Mouse (Mus musculus) embryo, embryonic 11 days (tissue): ENCODE measurements at regions not wholly inside any gene's neighbourhood (a gene's known extent, or its start where the extent isn't known, plus 50 kb on each side); places are given as distances from the start of the nearest gene placed in this dataset.

Experiments
- DNase-seq: peaks from one replicate; pipeline ENCODE4 v3.0.0-alpha.2; 2015

DNA sequence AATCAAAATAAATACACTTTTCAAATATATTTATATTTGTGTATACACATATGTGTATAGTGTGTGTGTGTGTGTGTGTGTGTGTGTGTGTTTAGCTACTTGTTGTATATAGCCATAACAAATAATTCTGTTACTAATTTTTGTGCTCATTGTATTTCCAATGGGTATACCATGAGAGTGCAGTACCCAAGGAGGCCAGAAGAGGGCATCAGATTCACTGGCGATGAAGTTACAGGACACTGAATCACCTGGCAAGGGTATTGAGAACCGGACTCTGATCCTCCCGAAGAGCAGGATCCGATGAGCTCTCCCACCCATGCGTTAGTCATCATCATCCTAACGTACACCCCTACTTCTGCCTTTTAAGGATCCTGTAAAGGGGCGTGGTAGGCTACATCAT is 249.3 kb upstream of the Rpl38 start:
- DNase-seq: no peak

DNA sequence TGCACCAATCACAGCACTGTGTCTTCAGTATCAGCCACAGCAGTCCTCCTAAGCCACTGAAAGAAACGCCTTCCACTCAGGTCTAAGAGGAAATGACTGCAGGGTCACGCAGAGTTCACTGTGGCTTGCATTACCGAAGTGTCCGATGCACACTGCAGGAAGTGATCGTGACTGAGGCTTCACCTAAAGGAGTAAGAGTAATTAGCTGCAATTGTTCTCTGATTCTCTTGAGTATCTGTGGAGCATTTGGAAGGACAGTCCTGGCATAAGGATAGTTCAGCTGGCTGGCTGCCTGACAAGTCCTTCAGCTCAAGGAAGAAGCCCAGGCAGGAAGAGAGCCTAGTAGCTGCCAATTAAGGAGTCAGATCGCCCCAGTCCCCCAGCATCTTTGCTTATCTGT is 252.2 kb upstream of the Rpl38 start:
- DNase-seq: no peak

DNA sequence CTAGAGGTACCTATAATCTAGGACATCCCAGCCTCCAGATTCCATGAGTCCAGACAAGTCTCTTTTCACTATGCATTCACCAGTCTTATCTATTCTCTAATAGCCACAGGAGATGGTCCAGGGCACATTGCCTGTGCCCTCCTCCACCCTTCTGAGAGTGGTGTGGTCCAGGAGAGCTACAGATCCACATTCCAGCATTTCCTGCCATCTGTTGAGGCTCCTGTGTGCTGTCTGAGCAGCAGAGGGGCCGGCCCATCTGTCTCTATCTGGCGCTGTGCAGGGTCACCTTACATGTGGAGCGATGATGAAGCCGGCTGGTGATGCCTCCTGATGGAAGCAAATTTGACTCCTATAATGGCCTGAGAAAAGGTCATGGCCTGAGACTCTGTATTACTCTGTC is 263.9 kb upstream of the Rpl38 start:
- peak; percentile 50 for DNase-seq

DNA sequence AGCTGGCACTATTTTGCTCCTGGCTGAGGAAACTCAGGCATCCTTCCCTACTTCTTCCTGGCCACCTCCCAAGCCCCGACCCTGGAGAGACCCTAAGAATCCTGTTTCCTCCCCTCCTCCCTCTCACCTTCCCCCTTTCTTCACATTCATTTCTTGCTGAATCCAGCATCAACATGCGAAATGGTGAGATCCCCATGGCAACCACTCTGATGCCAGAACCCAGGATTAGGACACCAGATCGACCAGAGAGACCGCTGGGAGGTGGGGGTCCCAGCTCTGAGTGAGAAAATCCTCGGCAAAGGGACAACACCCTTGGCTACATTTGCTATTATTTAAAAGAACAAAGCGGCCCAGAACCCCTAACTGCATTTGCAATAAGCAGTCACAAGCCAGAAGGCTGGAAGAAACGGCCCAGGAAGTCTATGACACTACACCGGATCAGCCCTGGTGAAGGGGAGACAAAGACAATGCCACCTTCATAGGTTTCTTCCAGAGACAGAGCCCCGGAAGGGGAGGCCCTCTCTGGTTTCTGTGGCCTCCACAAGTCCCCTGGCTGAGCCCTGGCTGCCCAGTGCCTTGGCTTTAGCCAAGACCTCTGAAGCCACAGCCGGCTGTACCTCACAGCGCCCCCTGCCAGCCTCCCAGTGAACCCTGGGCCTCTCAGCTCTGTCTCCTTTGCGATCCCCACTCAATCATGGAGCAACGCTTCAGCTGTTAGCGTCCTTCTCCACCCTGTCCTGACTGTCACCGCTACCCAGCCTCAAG is 265.6 kb upstream of the Rpl38 start:
- peak; percentile 68 for DNase-seq

DNA sequence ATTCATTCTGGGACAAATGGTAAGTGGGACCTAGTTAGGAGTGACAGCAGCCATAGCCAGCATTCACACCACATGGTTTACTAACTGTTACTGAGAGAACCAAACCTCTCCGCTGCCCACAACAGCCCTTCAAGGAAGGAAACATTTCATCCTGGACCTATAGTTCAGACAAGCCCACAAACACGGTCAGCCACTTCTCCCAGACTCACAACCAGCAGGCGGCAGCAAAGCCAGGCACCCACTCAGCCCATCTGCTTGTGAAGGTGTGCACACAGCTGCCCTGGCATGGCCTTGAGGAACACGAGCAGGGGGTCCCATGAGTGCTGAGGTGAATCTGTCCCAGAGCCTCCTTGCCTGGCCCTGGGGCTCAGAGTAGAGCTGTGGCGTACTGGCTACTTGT is 267.6 kb upstream of the Rpl38 start:
- no peak for DNase-seq

DNA sequence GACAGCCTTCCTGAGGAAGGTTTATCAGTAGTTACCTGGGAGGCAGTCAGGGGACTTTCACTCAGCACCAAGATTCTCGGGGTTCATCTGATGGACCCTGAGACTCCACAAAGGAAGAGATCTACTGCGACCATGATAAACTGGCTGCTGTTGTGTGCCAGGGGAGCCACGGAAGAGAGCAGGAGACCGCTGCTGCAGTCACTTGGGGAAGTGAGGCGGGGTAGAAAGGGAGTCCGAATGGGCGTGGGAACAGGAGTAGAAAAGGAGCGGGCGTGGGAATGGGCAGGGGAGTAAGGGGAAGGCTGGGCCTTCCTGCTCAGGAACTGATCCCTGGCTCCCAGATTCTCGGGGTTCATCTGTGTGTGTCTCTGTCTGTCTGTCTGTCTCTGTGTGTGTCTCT is 276.2 kb upstream of the Rpl38 start:
- no peak for DNase-seq

DNA sequence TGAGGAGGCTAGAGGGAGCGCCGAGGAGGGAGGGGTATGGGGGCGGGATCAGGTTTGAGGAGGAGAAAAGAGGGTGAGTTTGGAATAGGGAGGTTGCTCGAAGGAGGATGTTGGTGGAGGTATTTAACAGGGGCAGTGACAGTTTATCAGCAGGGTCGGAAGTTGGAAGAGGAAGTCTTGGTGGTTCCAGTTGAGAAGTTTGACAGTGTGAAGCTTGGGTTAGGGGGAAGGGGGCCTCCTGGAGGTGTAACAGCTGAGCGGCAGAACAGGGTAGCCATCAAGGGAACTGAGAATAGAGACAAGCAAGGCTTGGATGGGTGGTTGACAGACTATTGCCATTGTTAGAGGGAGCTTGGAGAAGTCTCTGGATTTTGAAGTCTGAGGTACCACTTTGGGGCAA is 276.8 kb upstream of the Rpl38 start:
- no peak for DNase-seq

DNA sequence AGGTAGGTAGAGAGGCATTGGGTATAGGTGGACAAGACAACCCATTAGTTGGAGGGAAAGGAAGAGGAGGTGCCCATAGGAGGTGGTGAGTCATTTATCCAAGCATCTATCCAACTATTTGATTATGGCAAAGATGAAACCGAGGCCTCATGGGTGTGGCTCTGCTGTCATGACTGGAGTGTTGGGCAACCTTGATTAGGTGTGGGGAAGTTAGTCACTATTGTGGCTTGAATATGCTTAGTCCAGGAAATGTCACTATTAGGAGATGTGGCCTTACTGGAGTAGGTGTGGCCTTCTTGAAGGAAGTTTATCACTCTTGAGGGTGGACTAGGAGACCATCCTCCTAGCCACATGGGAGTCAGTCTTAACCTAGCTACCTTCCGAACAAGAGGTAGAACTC is 281.2 kb upstream of the Rpl38 start:
- no peak for DNase-seq

DNA sequence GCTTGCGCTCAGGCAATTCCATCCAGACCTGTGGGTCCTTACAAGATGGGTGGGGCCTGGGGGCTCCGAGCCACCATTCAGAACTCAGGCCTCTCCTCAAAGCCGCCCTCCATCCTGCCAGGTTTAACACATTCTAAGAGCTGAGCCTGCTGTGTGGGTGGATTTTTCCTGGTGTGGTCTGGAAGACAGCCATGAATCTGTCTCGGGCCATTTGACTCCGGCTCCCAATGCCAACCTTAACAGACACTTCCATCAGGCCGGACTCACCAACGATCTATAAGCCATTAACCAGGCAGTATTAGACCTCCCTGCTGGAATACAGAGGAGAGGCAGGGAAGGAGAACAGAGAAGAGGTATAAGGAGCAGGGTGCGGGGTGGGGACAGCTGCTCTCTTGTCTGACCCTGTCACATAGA is 288.9 kb upstream of the Rpl38 start:
- DNase-seq: peak; percentile 19

DNA sequence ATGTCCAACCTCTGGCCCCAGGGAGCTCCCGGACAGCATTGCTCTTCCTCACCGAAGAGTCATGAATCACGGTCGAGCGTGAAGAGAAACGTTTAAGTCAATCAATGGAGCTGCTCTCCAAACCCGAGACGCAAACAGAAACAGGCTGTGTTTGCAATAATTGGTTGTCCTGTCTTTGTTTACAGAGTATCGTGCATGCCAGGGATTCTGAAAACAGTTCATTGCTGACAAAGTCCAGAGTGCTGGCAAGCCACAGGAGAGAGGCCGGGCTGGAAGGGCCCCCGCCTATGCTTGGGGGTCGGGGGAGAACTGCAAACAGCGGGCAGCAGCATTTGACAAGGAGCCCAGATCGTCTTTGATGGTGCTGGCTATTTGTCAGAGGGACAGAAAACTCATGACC is 292.4 kb upstream of the Rpl38 start:
- no peak for DNase-seq

DNA sequence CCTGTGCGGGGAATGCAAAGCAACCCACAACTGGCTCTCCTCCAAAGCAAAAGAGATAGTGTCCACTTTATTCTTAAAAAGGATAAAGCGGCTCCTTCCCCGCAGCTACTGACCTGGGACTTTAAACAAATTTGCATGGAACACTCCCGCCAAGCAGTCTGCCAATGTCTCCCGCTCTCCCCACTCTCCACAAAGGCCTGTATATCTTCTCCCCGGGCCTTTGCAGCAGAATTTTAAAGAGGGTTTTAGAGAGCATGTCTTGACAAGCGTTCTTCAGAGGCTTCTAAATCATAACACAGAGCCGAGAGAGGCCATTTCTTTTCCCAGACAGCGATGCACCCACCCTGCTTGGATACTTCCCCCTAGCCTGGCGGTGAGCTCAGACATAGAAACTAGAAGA is 297.6 kb upstream of the Rpl38 start:
- no peak for DNase-seq

DNA sequence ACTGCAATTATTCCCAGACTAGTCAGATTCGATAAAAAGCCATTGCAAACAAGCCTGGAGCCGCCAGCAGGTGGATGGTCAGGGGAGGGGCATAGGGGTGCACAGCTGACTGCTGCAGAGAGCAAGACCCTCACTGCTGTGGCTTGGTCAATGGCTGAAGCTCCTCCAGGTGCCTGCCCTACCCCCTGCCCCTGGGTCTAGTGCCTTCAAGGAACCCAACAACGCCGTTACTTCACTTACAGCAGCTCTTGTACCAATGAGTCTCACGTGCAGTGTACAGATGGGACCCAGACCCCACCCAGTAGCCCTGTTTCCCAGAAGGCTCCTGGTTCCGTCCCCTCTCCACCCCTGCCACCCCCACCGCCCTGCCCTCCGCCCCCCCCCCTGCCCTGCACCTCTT is 300.5 kb upstream of the Rpl38 start:
- no peak for DNase-seq

DNA sequence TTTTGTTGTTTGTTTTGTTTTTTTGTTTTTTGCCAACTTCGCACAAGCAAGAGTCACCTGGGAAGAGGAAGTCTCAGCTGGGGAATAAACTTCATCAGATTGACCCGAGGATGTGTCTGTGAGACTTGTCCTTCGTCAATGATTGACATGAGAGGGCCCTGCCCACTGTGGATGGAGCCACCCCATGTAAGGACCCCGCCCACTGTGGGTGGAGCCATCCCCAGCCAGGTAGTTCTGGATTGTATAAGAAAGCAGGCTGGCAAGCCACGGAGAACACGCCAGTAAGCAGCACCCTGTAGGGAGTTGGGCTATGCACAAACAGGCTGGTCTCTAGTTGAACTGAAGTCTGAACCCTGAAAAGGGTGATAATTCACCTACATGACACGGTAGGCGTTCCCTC is 294.1 kb upstream of the Sdk2 start:
- DNase-seq: no peak

DNA sequence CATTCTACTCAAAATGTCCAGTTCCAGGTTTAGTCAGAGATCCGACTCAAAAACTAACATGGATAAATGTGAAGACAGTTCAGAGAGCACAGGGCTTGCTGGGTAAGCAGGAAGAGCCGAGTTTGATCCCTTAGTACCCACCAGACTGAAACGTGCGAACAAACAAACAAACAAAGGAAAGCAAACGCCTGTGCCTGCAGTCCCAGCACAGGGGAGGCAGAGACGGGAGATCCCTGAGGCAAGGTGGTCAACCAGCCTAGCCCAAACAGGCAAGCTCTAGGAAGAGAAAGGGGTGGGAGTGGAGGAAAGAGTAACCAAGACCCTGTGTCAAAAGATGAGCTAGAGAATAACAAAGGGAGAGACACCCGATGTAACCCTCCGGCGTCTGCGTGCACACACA is 293.5 kb upstream of the Sdk2 start:
- DNase-seq: no peak

DNA sequence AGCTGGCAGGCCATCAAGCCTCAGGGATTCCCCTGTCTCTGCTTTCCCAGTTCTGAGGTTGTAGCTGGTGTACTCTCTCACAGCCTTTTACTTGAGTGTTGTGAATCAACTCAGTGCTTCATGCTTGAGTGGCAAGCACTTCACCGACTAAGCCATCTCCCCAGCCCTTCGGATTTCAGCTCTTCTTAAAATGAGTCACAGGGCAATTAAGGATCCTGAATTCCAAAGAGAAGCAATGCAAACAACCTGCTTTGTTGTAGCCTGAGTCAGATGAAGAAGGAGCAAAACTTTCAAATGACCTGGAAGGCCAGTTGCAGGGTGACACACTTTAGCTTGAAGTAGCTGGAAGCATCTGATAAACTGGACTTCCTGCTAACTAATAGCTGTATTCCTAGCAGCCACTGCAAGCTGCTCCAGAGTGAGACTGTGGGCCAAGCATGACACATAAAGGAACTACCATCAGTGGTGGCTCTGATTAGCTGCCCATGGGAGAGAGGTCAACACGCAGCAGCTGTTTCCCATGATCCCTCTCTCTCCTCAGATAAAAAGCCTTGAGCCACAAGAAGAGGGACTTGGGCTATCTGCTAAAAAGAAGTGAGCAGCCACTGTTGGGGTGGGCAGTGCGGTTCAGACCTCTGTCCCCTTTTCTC is 285.4 kb upstream of the Sdk2 start:
- DNase-seq: no peak

DNA sequence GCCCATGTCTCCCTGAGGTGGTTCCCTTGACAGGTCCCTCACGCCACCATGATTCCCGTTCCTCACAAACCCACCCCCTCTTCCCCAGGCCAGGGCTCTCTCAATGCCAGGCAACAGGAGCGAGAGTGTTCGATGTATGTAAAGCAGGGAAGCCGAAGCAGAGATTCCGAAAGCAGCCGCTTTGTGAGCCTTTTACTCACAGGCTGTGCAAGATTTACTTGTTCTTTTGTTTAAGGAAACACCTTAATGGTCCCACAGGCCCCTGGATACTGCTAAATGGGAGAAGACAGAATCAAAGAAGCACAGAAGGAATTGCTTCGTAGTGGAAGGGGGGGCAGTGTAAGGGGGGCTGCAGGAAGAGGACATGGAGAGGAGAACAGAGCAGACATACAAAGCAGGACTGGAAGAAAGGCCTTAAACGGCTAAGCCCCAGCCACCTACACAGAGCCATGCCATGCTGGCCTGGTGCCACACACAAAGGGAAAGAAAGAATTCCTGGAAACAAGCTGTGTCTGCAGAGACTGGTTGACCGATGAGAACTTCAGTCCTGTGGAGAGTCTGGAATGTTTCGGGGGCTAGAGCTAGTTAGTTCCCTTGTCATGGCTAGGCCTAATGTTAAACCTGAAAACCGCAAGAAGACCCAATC is 270.1 kb upstream of the Sdk2 start:
- DNase-seq: no peak

DNA sequence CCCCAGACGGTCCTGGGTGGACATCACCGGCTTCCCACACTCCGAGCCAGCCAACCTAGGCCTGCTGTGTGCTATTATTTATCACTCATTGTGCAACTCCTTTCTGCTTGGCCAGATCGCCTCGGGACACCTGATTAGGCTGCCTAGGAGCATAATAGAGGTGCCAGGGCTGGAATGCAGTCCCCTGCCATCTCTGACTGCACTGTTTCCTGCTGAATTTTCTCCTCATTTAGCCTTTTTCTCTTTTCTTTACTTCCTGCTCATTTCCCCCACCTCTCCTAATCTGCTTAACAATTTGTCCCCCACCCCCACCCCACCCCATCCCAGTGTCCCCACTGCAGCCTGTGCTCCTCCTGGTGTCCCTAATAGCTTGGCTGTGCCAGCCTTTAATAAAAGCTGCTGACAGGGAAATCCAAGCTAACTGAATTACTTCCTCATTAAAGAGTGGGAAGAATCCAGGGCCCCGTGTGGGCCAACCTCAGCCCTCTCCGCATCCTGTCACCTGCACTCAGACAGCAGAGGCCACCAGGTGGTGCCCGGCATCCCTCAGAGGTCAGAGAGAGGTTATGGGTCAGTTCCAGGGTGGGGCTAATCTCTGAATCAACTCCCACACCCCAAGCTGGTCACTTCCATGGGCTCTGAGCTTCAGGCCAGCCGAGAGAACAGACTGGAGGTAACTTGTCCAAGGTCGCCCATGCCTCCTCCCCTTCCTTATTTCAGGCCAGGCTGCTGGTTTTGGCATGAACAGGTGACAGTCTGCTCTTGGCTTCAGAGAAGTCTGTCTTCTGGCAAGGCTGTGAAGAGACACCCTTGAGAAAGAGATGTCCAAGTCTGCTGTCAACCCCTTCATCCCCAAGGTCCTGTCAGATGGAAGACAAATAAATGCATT is 269.3 kb upstream of the Sdk2 start:
- no peak for DNase-seq

DNA sequence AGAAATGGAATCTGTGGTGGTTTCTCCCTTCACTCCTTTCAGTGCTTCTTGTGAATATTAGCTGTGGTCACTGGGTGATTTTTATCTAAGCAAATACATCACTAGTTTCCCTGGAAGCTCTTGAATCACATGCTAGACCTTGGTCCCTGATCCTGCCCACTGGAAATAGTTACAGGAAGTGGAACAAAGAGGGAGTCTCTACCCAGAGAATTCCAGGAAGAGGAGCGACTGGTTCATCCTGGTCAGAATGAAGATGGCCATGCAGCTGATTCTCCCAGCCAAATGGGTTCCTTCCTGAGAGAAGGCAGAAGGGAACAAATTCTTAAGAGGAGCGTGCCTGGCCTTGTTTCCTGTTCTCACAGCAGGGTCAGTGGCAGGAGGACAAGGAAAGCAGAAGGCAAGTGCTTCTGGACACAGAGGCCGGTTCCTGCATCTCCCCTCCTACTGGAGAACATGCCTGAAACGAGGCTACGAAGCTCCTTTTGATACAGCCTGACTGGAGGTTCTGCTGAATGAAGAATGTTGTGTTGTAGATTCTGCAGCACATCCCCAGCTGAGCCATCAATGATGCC is 264.8 kb upstream of the Sdk2 start:
- no peak for DNase-seq

DNA sequence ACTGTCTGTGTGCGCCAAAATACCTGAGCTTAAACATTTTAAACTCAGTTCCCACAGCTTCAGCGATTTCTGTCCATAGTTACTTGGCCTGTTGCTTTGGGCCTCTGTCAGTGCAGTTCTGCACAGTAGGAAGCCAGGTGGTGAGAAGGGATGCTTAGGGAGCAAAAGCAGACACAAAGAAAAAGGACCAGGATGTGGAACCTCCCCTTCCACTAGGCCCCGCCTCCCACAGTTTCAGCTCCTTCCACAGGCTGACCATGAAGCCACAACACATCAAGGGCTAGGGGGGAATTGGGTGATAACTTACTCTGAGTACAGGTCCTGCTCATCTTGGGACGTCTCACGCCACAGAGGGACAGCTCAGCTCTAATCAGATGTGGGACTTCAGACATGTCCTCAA is 263.5 kb upstream of the Sdk2 start:
- no peak for DNase-seq

DNA sequence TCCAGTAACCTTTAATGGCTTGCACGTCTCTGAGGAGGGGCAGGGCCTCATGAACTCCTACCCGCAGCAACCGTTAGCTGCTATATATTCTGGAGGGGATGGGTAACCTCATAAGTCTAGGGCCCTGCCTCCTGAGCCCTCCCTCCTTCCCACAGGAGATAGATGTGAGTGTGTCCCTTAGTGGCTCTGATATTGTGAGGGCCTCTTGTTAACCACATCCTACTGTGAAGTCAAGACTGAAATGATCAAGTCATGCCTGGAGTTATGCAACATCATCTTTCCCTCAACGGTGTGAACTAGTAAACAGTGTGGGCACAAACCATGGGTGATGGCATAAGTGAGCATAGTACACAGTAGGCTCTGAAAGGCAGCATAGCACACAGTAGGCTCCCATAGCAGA is 255.8 kb upstream of the Sdk2 start:
- no peak for DNase-seq

DNA sequence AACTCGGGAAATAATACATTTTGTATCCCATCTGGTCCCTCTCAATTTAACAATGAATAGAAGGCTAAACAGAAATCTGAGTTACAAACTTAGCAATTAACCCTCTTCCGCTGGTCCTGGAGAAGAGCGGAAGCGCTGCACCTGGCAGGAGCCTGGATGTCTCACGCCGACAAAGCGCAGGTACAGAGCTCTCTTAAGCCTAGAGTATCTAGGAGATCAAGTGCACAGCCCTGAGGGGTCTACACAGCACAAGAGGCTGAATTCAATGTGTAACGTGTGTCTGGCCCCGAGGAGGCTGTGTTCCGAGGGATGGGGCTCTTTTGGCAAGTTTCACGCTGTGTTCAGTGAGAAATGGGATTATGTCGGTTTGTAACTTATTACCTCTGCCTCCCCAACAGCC is 255.1 kb upstream of the Sdk2 start:
- DNase-seq: no peak

DNA sequence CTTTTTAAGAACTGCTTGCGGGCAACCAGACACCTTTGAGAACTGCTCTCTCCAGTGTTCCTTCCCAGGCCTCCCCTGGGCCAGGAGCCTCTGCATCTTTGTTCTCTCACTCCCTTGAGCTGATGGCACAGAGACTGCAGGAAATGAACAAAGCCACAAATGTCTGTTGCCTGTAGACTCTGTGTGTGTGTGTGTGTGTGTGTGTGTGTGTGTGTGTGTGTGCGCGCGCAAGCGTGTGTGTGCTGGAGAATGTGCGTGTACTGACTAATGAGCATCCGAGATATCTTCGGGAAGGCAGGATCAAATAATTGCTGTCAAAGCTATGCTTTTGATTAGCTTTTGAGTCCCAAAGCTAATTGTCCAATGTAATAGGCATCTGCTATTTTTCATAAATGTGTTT is 254.7 kb upstream of the Sdk2 start:
- DNase-seq: no peak

DNA sequence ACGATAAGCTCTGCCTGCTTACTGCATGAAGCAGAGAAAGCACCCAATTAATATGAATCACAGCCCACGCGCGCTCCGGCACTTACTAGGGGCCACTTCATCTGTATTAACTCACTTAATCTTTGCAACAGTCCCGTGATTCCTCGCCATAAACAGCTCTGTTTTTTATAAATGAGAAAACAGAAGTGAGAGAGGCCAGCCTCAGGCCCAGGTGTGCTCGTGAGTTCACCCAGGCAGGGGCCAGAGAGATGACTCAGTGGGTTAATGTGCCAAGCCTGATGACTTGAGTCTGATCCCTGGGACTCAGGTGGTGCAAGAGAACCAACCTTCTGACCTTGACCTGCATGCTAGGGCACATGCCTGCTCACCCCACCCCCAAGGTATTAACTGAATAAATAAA is 248.4 kb upstream of the Sdk2 start:
- no peak for DNase-seq
